Mouse (Mus musculus): Measurements from ENCODE around the gene Surf4.

DNA sequence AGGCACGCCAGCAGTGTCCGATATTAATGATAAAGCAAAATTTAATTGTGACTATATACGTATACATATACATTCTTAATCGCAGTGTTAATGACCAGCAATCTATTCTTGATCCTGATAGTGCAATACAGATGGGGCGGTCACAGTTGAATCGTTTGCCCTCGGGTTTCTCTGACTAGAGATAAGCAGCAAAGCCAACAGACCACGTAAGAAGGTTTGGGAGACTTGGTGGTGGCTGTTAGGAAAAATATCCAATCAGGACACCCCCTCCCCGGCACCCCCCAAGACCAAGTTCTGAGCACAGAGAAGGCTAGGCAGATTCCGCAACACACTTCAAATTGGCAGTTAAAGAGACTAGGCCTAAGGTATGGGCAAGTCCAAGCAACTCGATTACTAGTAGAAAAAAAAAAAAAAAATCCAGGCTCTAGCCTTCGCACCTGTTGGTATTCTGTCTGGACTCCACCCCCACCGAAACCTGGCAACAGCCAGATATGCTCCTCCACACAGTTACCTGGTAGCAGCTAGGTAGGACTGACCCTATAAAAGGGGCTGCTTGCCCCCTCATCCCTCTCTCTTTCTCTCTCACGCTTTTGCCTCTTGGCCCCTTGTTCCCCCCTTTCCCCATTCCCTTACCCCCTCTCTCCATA, 31.1 kb upstream of the Surf4 start:
- TF ChIP-seq CTCF (IDR thresholded peaks at IDR 0.05; ENCODE audit: borderline replicate concordance, insufficient read depth, low read depth, low read length) (no peak), POLR2A (IDR thresholded peaks at IDR 0.05; ENCODE audit: borderline replicate concordance, insufficient read depth, low read length) (no peak)
